Mouse (Mus musculus): ENCODE measurements around the gene Cbx5. TPM values are rescaled to one million over a fixed set of nuclear protein-coding genes. Genes with fewer than 3 reads are reported as not detected.

Cbx5 gene
- polyA plus RNA-seq, 1 experiment = 54.8 TPM

DNA sequence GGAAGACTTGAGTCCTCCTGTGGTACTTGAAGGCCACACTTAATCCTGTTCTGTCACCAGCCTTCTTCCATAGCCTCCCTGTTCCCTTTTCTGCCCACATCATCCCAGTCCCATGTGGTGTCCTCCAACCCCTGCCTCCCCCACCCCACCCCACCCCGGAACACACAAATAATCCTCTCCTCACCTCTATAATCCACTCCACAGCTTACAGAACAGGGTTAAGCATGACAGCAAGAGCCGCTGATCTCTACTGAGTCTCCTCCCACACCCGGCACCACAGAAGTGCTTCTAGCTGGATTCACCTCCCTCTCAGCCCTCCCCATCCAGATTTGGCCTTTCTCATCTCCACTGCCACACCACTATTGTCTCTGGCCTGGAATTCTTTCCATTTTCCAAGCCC is 71.8 kb downstream of the Cbx5 start:
- Histone ChIP-seq H3ac (ENCODE audit: control insufficient read depth, insufficient read length) (no peak overlapping the region), H3K36me3 (ENCODE audit: control insufficient read depth, insufficient read depth) (no peaks in the 10 kb centered on the region), H3K79me2 (ENCODE audit: control insufficient read depth, insufficient read depth) (peaks cover 2% of the 10 kb centered on the region), H3K4me3 (no peak overlapping the region), H3K27me3 (ENCODE audit: control insufficient read depth, insufficient read depth, insufficient read length) (no peaks in the 10 kb centered on the region), H3K4me2 (ENCODE audit: low read depth) (no peak overlapping the region)
- TF ChIP-seq CEBPB (IDR thresholded peaks at IDR 0.05; ENCODE audit: insufficient read depth, poor library complexity, severe bottlenecking) (no peak), TCF3 (IDR thresholded peaks at IDR 0.05; ENCODE audit: insufficient read length, low read depth) (no peak), MYOG (IDR thresholded peaks at IDR 0.05; ENCODE audit: control insufficient read depth in 1 of 3, insufficient read depth in 1 of 3, insufficient read length in 2 of 3, low read depth in 2 of 3) (no peak), POLR2AphosphoS2 (IDR thresholded peaks at IDR 0.05; ENCODE audit: insufficient read length, low read depth) (no peak), E2F4 (IDR thresholded peaks at IDR 0.05; ENCODE audit: insufficient read depth) (no peak), POLR2A (IDR thresholded peaks at IDR 0.05; ENCODE audit: insufficient read length, low read depth) (no peak), REST (IDR thresholded peaks at IDR 0.05; ENCODE audit: insufficient read depth, insufficient read length) (no peak), USF1 (IDR thresholded peaks at IDR 0.05; ENCODE audit: low read depth) (no peak), MYOD1 (IDR thresholded peaks at IDR 0.05; ENCODE audit: control insufficient read depth in 1 of 3, insufficient read length in 2 of 3, low read depth in 2 of 3) (no peak), SRF (IDR thresholded peaks at IDR 0.05; ENCODE audit: control insufficient read depth, insufficient read length, low read depth) (no peak), MAX (IDR thresholded peaks at IDR 0.05; ENCODE audit: low read depth) (no peak), TCF12 (IDR thresholded peaks at IDR 0.05; ENCODE audit: insufficient read depth, poor library complexity, severe bottlenecking) (no peak)

DNA sequence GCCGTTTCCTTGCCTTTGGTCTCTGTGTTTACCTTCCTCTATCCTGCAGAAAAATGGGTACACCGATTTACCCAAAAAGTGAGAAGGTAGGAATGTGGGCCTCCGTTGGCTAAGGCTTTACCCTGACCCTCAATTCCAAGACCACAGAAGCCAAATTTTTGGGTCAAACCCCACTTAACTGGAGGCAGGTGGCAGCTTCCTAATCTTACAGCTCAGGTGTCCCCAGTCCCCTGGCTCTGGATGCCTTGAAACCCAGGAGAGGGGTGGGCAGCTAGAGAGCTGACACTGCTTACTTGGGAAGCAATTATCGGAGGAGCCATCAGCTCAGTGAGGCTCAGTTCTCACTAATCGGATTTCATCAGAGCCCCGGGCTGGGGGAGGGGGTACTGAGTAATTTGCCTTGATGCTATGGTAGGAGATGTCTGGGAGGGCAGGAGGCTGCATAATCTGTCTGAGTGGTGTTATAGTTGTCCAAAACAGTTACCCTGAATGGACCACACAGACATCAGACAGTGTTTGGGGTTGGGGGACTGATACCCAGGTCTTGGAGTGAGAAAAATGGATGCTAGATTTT is 72.5 kb downstream of the Cbx5 start, which contains the start of gene Smug1:
Gene Smug1 (minus strand): TSS at position 51 of the 574 bp plus-strand sequence.
- Histone ChIP-seq H3K27me3 (ENCODE audit: control insufficient read depth, insufficient read depth, insufficient read length) (no peaks in the 10 kb centered on the region), H3K4me3 (no peak within 1 kb of the TSS), H3K79me2 (ENCODE audit: control insufficient read depth, insufficient read depth) (peaks cover 9% of the 10 kb centered on the region), H3K36me3 (ENCODE audit: control insufficient read depth, insufficient read depth) (no peaks in the 10 kb centered on the region), H3K4me2 (ENCODE audit: low read depth) (no peak within 1 kb of the TSS), H3ac (ENCODE audit: control insufficient read depth, insufficient read length) (no peak within 1 kb of the TSS)
- TF ChIP-seq SRF (IDR thresholded peaks at IDR 0.05; ENCODE audit: control insufficient read depth, insufficient read length, low read depth) = no peak
- no peak for TF ChIP-seq POLR2A (IDR thresholded peaks at IDR 0.05; ENCODE audit: insufficient read length, low read depth)
- TF ChIP-seq REST (IDR thresholded peaks at IDR 0.05; ENCODE audit: insufficient read depth, insufficient read length) = no peak
- TF ChIP-seq CEBPB (IDR thresholded peaks at IDR 0.05; ENCODE audit: insufficient read depth, poor library complexity, severe bottlenecking) = no peak
- TF ChIP-seq POLR2AphosphoS2 (IDR thresholded peaks at IDR 0.05; ENCODE audit: insufficient read length, low read depth) = no peak
- TF ChIP-seq MYOG (IDR thresholded peaks at IDR 0.05; ENCODE audit: control insufficient read depth in 1 of 3, insufficient read depth in 1 of 3, insufficient read length in 2 of 3, low read depth in 2 of 3) = no peak

- Histone ChIP-seq H3K79me2 (ENCODE audit: control insufficient read depth, insufficient read depth) (peaks cover 19% of the 10 kb centered on the region), H3K27me3 (ENCODE audit: control insufficient read depth, insufficient read depth, insufficient read length) (no peaks in the 10 kb centered on the region), H3K4me3 (no peak overlapping the region), H3ac (ENCODE audit: control insufficient read depth, insufficient read length) (no peak overlapping the region), H3K4me2 (ENCODE audit: low read depth) (no peak overlapping the region), H3K36me3 (ENCODE audit: control insufficient read depth, insufficient read depth) (no peaks in the 10 kb centered on the region)
- TF ChIP-seq POLR2A (IDR thresholded peaks at IDR 0.05; ENCODE audit: insufficient read length, low read depth) = no peak
- no peak for TF ChIP-seq USF1 (IDR thresholded peaks at IDR 0.05; ENCODE audit: low read depth)
- TF ChIP-seq REST (IDR thresholded peaks at IDR 0.05; ENCODE audit: insufficient read depth, insufficient read length) = no peak
- no peak for TF ChIP-seq E2F4 (IDR thresholded peaks at IDR 0.05; ENCODE audit: insufficient read depth)
- no peak for TF ChIP-seq MAX (IDR thresholded peaks at IDR 0.05; ENCODE audit: low read depth)
- TF ChIP-seq POLR2AphosphoS2 (IDR thresholded peaks at IDR 0.05; ENCODE audit: insufficient read length, low read depth) = no peak
- TF ChIP-seq CEBPB (IDR thresholded peaks at IDR 0.05; ENCODE audit: insufficient read depth, poor library complexity, severe bottlenecking) = no peak
- no peak for TF ChIP-seq MYOG (IDR thresholded peaks at IDR 0.05; ENCODE audit: control insufficient read depth in 1 of 3, insufficient read depth in 1 of 3, insufficient read length in 2 of 3, low read depth in 2 of 3)
Measured at GRCm38 (mm10) chr15:103165924-103166323, 73.7 kb downstream of the Cbx5 start.

- Histone ChIP-seq H3K4me3 (no peak overlapping the region), H3ac (ENCODE audit: control insufficient read depth, insufficient read length) (no peak overlapping the region), H3K36me3 (ENCODE audit: control insufficient read depth, insufficient read depth) (no peaks in the 10 kb centered on the region), H3K4me2 (ENCODE audit: low read depth) (peak overlapping the region; percentile 63), H3K79me2 (ENCODE audit: control insufficient read depth, insufficient read depth) (peaks cover 19% of the 10 kb centered on the region), H3K27me3 (ENCODE audit: control insufficient read depth, insufficient read depth, insufficient read length) (no peaks in the 10 kb centered on the region)
- TF ChIP-seq REST (IDR thresholded peaks at IDR 0.05; ENCODE audit: insufficient read depth, insufficient read length) (no peak), TCF3 (IDR thresholded peaks at IDR 0.05; ENCODE audit: insufficient read length, low read depth) (no peak), POLR2AphosphoS2 (IDR thresholded peaks at IDR 0.05; ENCODE audit: insufficient read length, low read depth) (peak; percentile 37), SRF (IDR thresholded peaks at IDR 0.05; ENCODE audit: control insufficient read depth, insufficient read length, low read depth) (peak; percentile 42)
Measured at GRCm38 (mm10) chr15:103165379-103165778, 74.2 kb downstream of the Cbx5 start.

GRCm38 (mm10) chr15:103163182-103163919 is 76.3 kb downstream of the Cbx5 start:
- Histone ChIP-seq H3K4me3 (peak overlapping the region; percentile 59), H3K4me2 (ENCODE audit: low read depth) (peak overlapping the region; percentile 100), H3K36me3 (ENCODE audit: control insufficient read depth, insufficient read depth) (peaks cover 5% of the 10 kb centered on the region), H3ac (ENCODE audit: control insufficient read depth, insufficient read length) (no peak overlapping the region), H3K79me2 (ENCODE audit: control insufficient read depth, insufficient read depth) (peaks cover 19% of the 10 kb centered on the region), H3K27me3 (ENCODE audit: control insufficient read depth, insufficient read depth, insufficient read length) (no peaks in the 10 kb centered on the region)
- peak; percentile 54 for TF ChIP-seq POLR2A (IDR thresholded peaks at IDR 0.05; ENCODE audit: insufficient read length, low read depth)
- TF ChIP-seq CEBPB (IDR thresholded peaks at IDR 0.05; ENCODE audit: insufficient read depth, poor library complexity, severe bottlenecking) = no peak
- no peak for TF ChIP-seq MYOG (IDR thresholded peaks at IDR 0.05; ENCODE audit: control insufficient read depth in 1 of 3, insufficient read depth in 1 of 3, insufficient read length in 2 of 3, low read depth in 2 of 3)
- TF ChIP-seq USF1 (IDR thresholded peaks at IDR 0.05; ENCODE audit: low read depth) = no peak
- no peak for TF ChIP-seq TCF3 (IDR thresholded peaks at IDR 0.05; ENCODE audit: insufficient read length, low read depth)
- peak; percentile 80 for TF ChIP-seq POLR2AphosphoS2 (IDR thresholded peaks at IDR 0.05; ENCODE audit: insufficient read length, low read depth)
- no peak for TF ChIP-seq TCF12 (IDR thresholded peaks at IDR 0.05; ENCODE audit: insufficient read depth, poor library complexity, severe bottlenecking)
- TF ChIP-seq MAX (IDR thresholded peaks at IDR 0.05; ENCODE audit: low read depth) = no peak

Data from myocyte (in vitro differentiated cells).